Mouse (Mus musculus) CH12.LX (cell line): ENCODE results near the gene Samd4b. TPM values are rescaled to one million over a fixed set of nuclear protein-coding genes. Genes with fewer than 3 reads are reported as not detected.
A peak's percentile ranks its signal among the peaks of the same experiment; 100 is the strongest.

ENCODE experiments used
- DNase-seq: peaks from one replicate; pipeline ENCODE4 v3.0.0-alpha.2; 2013; ENCODE audit errors: extremely low read depth
- H3K27ac ChIP-seq: 2 replicates; pipeline ENCODE4 v1.5.1; 2012; ENCODE audit warnings: low read depth, mild to moderate bottlenecking, control low read depth, moderate library complexity; ENCODE audit not compliant: insufficient read depth
- H3K27me3 ChIP-seq: replicated peaks from 2 replicates; pipeline ENCODE3; 2012; ENCODE audit warnings: inconsistent platforms
- H3K36me3 ChIP-seq, 2 experiments: replicated peaks in 1 of 2; 2 replicates each; pipeline versions ENCODE3 to v1.6.1; 2012; ENCODE audit warnings: inconsistent platforms in 1 of 2, low read length in 1 of 2, mild to moderate bottlenecking in 1 of 2, mixed read lengths in 1 of 2, moderate library complexity in 1 of 2; ENCODE audit not compliant: control insufficient read depth in 1 of 2, insufficient read depth in 1 of 2
- H3K4me1 ChIP-seq, 2 experiments: 2 replicates each; pipeline ENCODE4 v1.6.1; 2012; ENCODE audit warnings: inconsistent platforms in 1 of 2, moderate library complexity in 1 of 2; ENCODE audit not compliant: insufficient read depth in 2 of 2, control insufficient read depth in 1 of 2
- H3K4me2 ChIP-seq: 2 replicates; pipeline ENCODE4 v1.6.1; 2012; ENCODE audit warnings: low read depth, mild to moderate bottlenecking, control low read depth; ENCODE audit not compliant: poor library complexity, insufficient read depth, severe bottlenecking
- H3K4me3 ChIP-seq, 3 experiments: fragments of 150-350 bp in 1 of 3; sonication (generic) in 1 of 3; replicated peaks in 1 of 3; 2 replicates each; pipeline versions ENCODE3 to v1.5.1; 2011 to 2012; ENCODE audit warnings: low read depth in 2 of 3, low read length in 2 of 3, mild to moderate bottlenecking in 2 of 3, moderate library complexity in 2 of 3, control low read depth in 1 of 3, improper control_type of control experiment in 1 of 3, inconsistent platforms in 1 of 3, mixed read lengths in 1 of 3; ENCODE audit not compliant: poor library complexity in 1 of 3
- H3K79me2 ChIP-seq: replicated peaks from 2 replicates; pipeline ENCODE4 v1.6.1; 2012; ENCODE audit warnings: mild to moderate bottlenecking, moderate library complexity; ENCODE audit not compliant: control insufficient read depth, poor library complexity, insufficient read depth, severe bottlenecking; ENCODE audit errors: extremely low read depth
- H3K9ac ChIP-seq: 2 replicates; pipeline ENCODE4 v1.6.1; 2012; ENCODE audit warnings: low read depth, mild to moderate bottlenecking, control low read depth, moderate library complexity; ENCODE audit not compliant: insufficient read depth
- H3K9me3 ChIP-seq: replicated peaks from 2 replicates; pipeline ENCODE3; 2012; ENCODE audit warnings: low read length, inconsistent platforms, mixed read lengths
- BHLHE40 ChIP-seq: IDR thresholded peaks from 2 replicates; pipeline ENCODE4 v1.6.1; 2011; ENCODE audit warnings: mild to moderate bottlenecking, low read depth, low read length, improper control_type of control experiment
- CHD1 ChIP-seq: IDR thresholded peaks from 2 replicates; pipeline ENCODE4 v1.6.1; 2012; ENCODE audit warnings: low read depth, low read length, improper control_type of control experiment, inconsistent platforms
- CHD2 ChIP-seq: IDR thresholded peaks from 2 replicates; pipeline ENCODE4 v1.6.1; 2011; ENCODE audit warnings: low read length, improper control_type of control experiment
- CTCF ChIP-seq, 2 experiments: IDR thresholded peaks in 1 of 2; conservative IDR thresholded peaks in 1 of 2; 2 replicates each; pipeline ENCODE4 v1.5.1; 2011 to 2012; ENCODE audit warnings: low read depth in 2 of 2, low read length in 2 of 2, improper control_type of control experiment in 1 of 2, inconsistent platforms in 1 of 2, mild to moderate bottlenecking in 1 of 2, moderate library complexity in 1 of 2
- E2F4 ChIP-seq: IDR thresholded peaks from 2 replicates; pipeline ENCODE4 v1.6.1; 2011; ENCODE audit warnings: low read depth, low read length, improper control_type of control experiment; ENCODE audit not compliant: insufficient replicate concordance
- ELF1 ChIP-seq: IDR thresholded peaks from 2 replicates; pipeline ENCODE4 v1.6.1; 2014; ENCODE audit warnings: low read depth, mild to moderate bottlenecking, inconsistent platforms, low read length, improper control_type of control experiment
- EP300 ChIP-seq: IDR thresholded peaks from 2 replicates; pipeline ENCODE4 v1.6.1; 2011; ENCODE audit warnings: low read length, improper control_type of control experiment
- ETS1 ChIP-seq: conservative IDR thresholded peaks from 2 replicates; pipeline ENCODE4 v1.6.1; 2012; ENCODE audit warnings: low read depth, mild to moderate bottlenecking, inconsistent platforms, low read length, improper control_type of control experiment, moderate library complexity
- GABPA ChIP-seq: IDR thresholded peaks from 2 replicates; pipeline ENCODE4 v1.6.1; 2012; ENCODE audit warnings: low read depth, low read length, improper control_type of control experiment, inconsistent platforms; ENCODE audit not compliant: insufficient replicate concordance
- HCFC1 ChIP-seq: IDR thresholded peaks from 2 replicates; pipeline ENCODE4 v1.6.1; 2012; ENCODE audit warnings: low read depth, mild to moderate bottlenecking, inconsistent platforms, low read length, improper control_type of control experiment
- IRF4 ChIP-seq: IDR thresholded peaks from 2 replicates; pipeline ENCODE4 v1.6.1; 2014; ENCODE audit warnings: low read depth, mild to moderate bottlenecking, inconsistent platforms, low read length, improper control_type of control experiment
- JUN ChIP-seq: IDR thresholded peaks from 2 replicates; pipeline ENCODE4 v1.6.1; 2011; ENCODE audit warnings: low read depth, mild to moderate bottlenecking, low read length, improper control_type of control experiment, moderate library complexity; ENCODE audit not compliant: insufficient read depth
- JUND ChIP-seq: conservative IDR thresholded peaks from 2 replicates; pipeline ENCODE4 v1.6.1; 2011; ENCODE audit warnings: low read depth, low read length, improper control_type of control experiment
- KAT2A ChIP-seq: IDR thresholded peaks from 2 replicates; pipeline ENCODE4 v1.6.1; 2012; ENCODE audit warnings: low read length, improper control_type of control experiment, inconsistent platforms; ENCODE audit not compliant: insufficient replicate concordance
- MAFK ChIP-seq: IDR thresholded peaks from 2 replicates; pipeline ENCODE4 v1.6.1; 2011; ENCODE audit warnings: low read length, improper control_type of control experiment; ENCODE audit not compliant: insufficient replicate concordance
- MAX ChIP-seq: IDR thresholded peaks from 2 replicates; pipeline ENCODE4 v1.6.1; 2011; ENCODE audit warnings: low read length, improper control_type of control experiment
- MAZ ChIP-seq: IDR thresholded peaks from 2 replicates; pipeline ENCODE4 v1.6.1; 2012; ENCODE audit warnings: low read depth, mild to moderate bottlenecking, inconsistent platforms, low read length, improper control_type of control experiment, moderate library complexity
- MEF2A ChIP-seq: IDR thresholded peaks from 2 replicates; pipeline ENCODE4 v1.6.1; 2014; ENCODE audit warnings: low read depth, mild to moderate bottlenecking, inconsistent platforms, low read length, improper control_type of control experiment, borderline replicate concordance
- MXI1 ChIP-seq: IDR thresholded peaks from 2 replicates; pipeline ENCODE4 v1.6.1; 2011; ENCODE audit warnings: mild to moderate bottlenecking, low read depth, low read length, improper control_type of control experiment
- MYC ChIP-seq: IDR thresholded peaks from 2 replicates; pipeline ENCODE4 v1.6.1; 2011; ENCODE audit warnings: low read depth, mild to moderate bottlenecking, improper control_type of control experiment, low read length
- NELFE ChIP-seq: IDR thresholded peaks from 2 replicates; pipeline ENCODE4 v1.6.1; 2011; ENCODE audit warnings: low read depth, low read length, improper control_type of control experiment
- NRF1 ChIP-seq: IDR thresholded peaks from 2 replicates; pipeline ENCODE4 v1.6.1; 2014; ENCODE audit warnings: low read depth, mild to moderate bottlenecking, inconsistent platforms, low read length, improper control_type of control experiment, moderate library complexity
- PAX5 ChIP-seq: IDR thresholded peaks from 2 replicates; pipeline ENCODE4 v1.6.1; 2012; ENCODE audit warnings: low read length, inconsistent platforms, mixed read lengths
- POLR2A ChIP-seq: IDR thresholded peaks from 2 replicates; pipeline ENCODE4 v1.6.1; 2011; ENCODE audit warnings: low read depth, mild to moderate bottlenecking, improper control_type of control experiment, low read length
- POLR2AphosphoS2 ChIP-seq: IDR thresholded peaks from 2 replicates; pipeline ENCODE4 v1.6.1; 2011; ENCODE audit warnings: low read depth, low read length, improper control_type of control experiment
- RAD21 ChIP-seq: IDR thresholded peaks from 2 replicates; pipeline ENCODE4 v1.6.1; 2011; ENCODE audit warnings: low read depth, mild to moderate bottlenecking, low read length, improper control_type of control experiment, moderate library complexity
- RCOR1 ChIP-seq: conservative IDR thresholded peaks from 2 replicates; pipeline ENCODE4 v1.6.1; 2012; ENCODE audit warnings: low read depth, mild to moderate bottlenecking, inconsistent platforms, low read length, improper control_type of control experiment
- SIN3A ChIP-seq: IDR thresholded peaks from 2 replicates; pipeline ENCODE4 v1.6.1; 2012; ENCODE audit warnings: low read length, improper control_type of control experiment, inconsistent platforms
- SMC3 ChIP-seq: IDR thresholded peaks from 2 replicates; pipeline ENCODE4 v1.6.1; 2011; ENCODE audit warnings: low read depth, low read length, improper control_type of control experiment
- TBP ChIP-seq: conservative IDR thresholded peaks from 2 replicates; pipeline ENCODE4 v1.6.1; 2011; ENCODE audit warnings: low read depth, low read length, improper control_type of control experiment
- TCF12 ChIP-seq: IDR thresholded peaks from 2 replicates; pipeline ENCODE4 v1.6.1; 2014; ENCODE audit warnings: low read depth, mild to moderate bottlenecking, inconsistent platforms, low read length, improper control_type of control experiment
- UBTF ChIP-seq: IDR thresholded peaks from 2 replicates; pipeline ENCODE4 v1.6.1; 2012; ENCODE audit warnings: low read depth, mild to moderate bottlenecking, inconsistent platforms, low read length, improper control_type of control experiment, moderate library complexity
- USF1 ChIP-seq: IDR thresholded peaks from 2 replicates; pipeline ENCODE4 v1.6.1; 2014; ENCODE audit warnings: low read depth, mild to moderate bottlenecking, inconsistent platforms, low read length, improper control_type of control experiment
- USF2 ChIP-seq: conservative IDR thresholded peaks from 2 replicates; pipeline ENCODE4 v1.6.1; 2011; ENCODE audit warnings: low read depth, low read length, improper control_type of control experiment
- ZC3H11A ChIP-seq: IDR thresholded peaks from 2 replicates; pipeline ENCODE4 v1.6.1; 2012; ENCODE audit warnings: low read depth, mild to moderate bottlenecking, inconsistent platforms, low read length, improper control_type of control experiment
- ZKSCAN1 ChIP-seq: IDR thresholded peaks from 2 replicates; pipeline ENCODE4 v1.6.1; 2012; ENCODE audit warnings: low read depth, inconsistent platforms, low read length, improper control_type of control experiment, borderline replicate concordance
- ZMIZ1 ChIP-seq: IDR thresholded peaks from 2 replicates; pipeline ENCODE4 v1.6.1; 2012; ENCODE audit warnings: low read depth, mild to moderate bottlenecking, inconsistent platforms, low read length, improper control_type of control experiment
- ZNF384 ChIP-seq: IDR thresholded peaks from 2 replicates; pipeline ENCODE4 v1.6.1; 2012; ENCODE audit warnings: low read depth, low read length, improper control_type of control experiment, inconsistent platforms
- dilution Hi-C: fragments of 300-500 bp; cut with MboI; formaldehyde crosslinking; loops from 2 replicates; pipeline ENCODE4 v1.14.3; 2020; ENCODE audit warnings: low sequenced_read_pairs; ENCODE audit not compliant: extremely low pct_unique_long_range_greater_than_20kb, extremely low pct_ligation_motif_present
- in situ Hi-C: fragments of 300-500 bp; cut with MboI; formaldehyde crosslinking; loops from 3 replicates; pipeline ENCODE4 v1.14.3; 2019; ENCODE audit warnings: low sequenced_read_pairs, low pct_ligation_motif_present, low pct_unique_long_range_greater_than_20kb, mixed read lengths
- polyA plus RNA-seq: library from polyadenylated mRNA; unstranded; fragments of >175 nt; gene quantifications from 2 replicates; pipeline ENCODE4 v1.2.1, GENCODE M21; 2012; ENCODE audit warnings: low read depth; ENCODE audit not compliant: insufficient read length
- total RNA-seq, 2 experiments: library from RNA; depleted of rRNA; stranded (reverse); fragments of 300-350 nt in 1 of 2; fragments of >200 nt in 1 of 2; gene quantifications; 2 replicates each; pipeline ENCODE4 v1.2.3; 2012 to 2014

Gene Samd4b
- total and polyA plus RNA-seq, 3 experiments, result 3.7 to 24.6 (median 10.0) TPM

GRCm38 (mm10) chr7:28372251-28373108 lies 225.5 kb downstream of the Samd4b start, which contains the start of gene Plekhg2:
TSS of gene Plekhg2 (minus strand) at chr7:28372599.
- no peak for TF ChIP-seq USF1
- TF ChIP-seq MEF2A, result peak; percentile 66
- TF ChIP-seq POLR2AphosphoS2, result no peak
- TF ChIP-seq TCF12, result peak; percentile 18; the same call in 1 of the 2 replicates
- no peak for TF ChIP-seq ZC3H11A
- TF ChIP-seq POLR2A, result peak; percentile 60
- TF ChIP-seq JUN, result no peak
- TF ChIP-seq GABPA, result no peak
- TF ChIP-seq ELF1, result peak; percentile 96
- peak; percentile 75 for TF ChIP-seq CHD2
- peak; percentile 49; the same call in 1 of the 2 replicates for TF ChIP-seq SIN3A
- peak; percentile 52 for TF ChIP-seq HCFC1
- TF ChIP-seq KAT2A, result peak; percentile 83; the same call in 1 of the 2 replicates
- TF ChIP-seq PAX5, result no peak
- peak; percentile 43 for TF ChIP-seq SMC3
- no peak; the same call in 1 of the 2 replicates for TF ChIP-seq UBTF
- TF ChIP-seq NELFE, result peak; percentile 41; the same call in 1 of the 2 replicates
- no peak for TF ChIP-seq USF2
- peak; percentile 6 to 73; a peak in 2 of 4 replicates for TF ChIP-seq CTCF (conservative IDR thresholded peaks at IDR 0.05 in 1 of 2, IDR thresholded peaks at IDR 0.05 in 1 of 2; ENCODE audit: low read depth in 2 of 2, low read length in 2 of 2)
- TF ChIP-seq ZKSCAN1, result no peak
- TF ChIP-seq CHD1, result no peak
- TF ChIP-seq ZMIZ1, result peak; percentile 54
- no peak for TF ChIP-seq MAX
- TF ChIP-seq JUND, result no peak
- no peak for TF ChIP-seq MAZ
- TF ChIP-seq NRF1, result peak; percentile 70
- no peak for TF ChIP-seq RCOR1
- TF ChIP-seq E2F4, result no peak
- peak; percentile 32; the same call in 1 of the 2 replicates for TF ChIP-seq BHLHE40
- peak; percentile 11 for TF ChIP-seq RAD21
- TF ChIP-seq MYC, result no peak
- TF ChIP-seq ETS1, result no peak
- peak; percentile 95 for TF ChIP-seq MAFK
- no peak for TF ChIP-seq EP300
- TF ChIP-seq ZNF384, result no peak
- 0 out of 2 replicates have a peak, but pooled peaks have one; percentile 37 for TF ChIP-seq MXI1
- peak; percentile 99 for TF ChIP-seq TBP
- peak; percentile 50; the same call in 1 of the 2 replicates for TF ChIP-seq IRF4
- TF ChIP-seq, all 38 proteins: peak for 19
- Histone ChIP-seq H3K4me1 (peaks cover 7 to 38% of the 10 kb centered on the region in 2 experiments), H3K36me3 (peaks cover 3 to 31% of the 10 kb centered on the region in 2 experiments), H3K9me3 (no peaks in the 10 kb centered on the region), H3K79me2 (peaks cover 12% of the 10 kb centered on the region), H3K4me2 (peak within 1 kb of the TSS; percentile 86), H3K4me3 (peak within 1 kb of the TSS; percentile 70 to 73 (median 70)), H3K9ac (peak within 1 kb of the TSS; percentile 83), H3K27me3 (no peaks in the 10 kb centered on the region), H3K27ac (peak within 1 kb of the TSS; percentile 55)
- DNase-seq, result peak; percentile 98
- in situ Hi-C loops, result no loop called here
- dilution Hi-C loops, result no loop called here
